Mouse (Mus musculus) embryonic facial prominence, embryonic 14.5 days (tissue): Measurements from ENCODE around the gene Tnfrsf14. TPM values are rescaled to one million over a fixed set of nuclear protein-coding genes. Genes with fewer than 3 reads are reported as not detected.

Source experiments
- ATAC-seq: fragments of 200-750 bp; cut with Nextera tagmentation; 2 replicates; pipeline ENCODE4 v1.8.0; 2017; ENCODE audit warnings: low read depth, moderate number of reproducible peaks, moderate TSS enrichment
- DNase-seq: peaks from one replicate; pipeline ENCODE4 v3.0.0-alpha.2; 2015; ENCODE audit warnings: low spot score
- H3K27ac ChIP-seq: fragments of 300-500 bp; sonication (generic); replicated peaks from 2 replicates; pipeline ENCODE4 v1.5.1; 2014; ENCODE audit warnings: low read depth, mild to moderate bottlenecking, low read length, moderate library complexity
- H3K27me3 ChIP-seq: fragments of 300-500 bp; sonication (generic); replicated peaks from 2 replicates; pipeline ENCODE4 v1.6.1; 2014; ENCODE audit warnings: low read length; ENCODE audit not compliant: control insufficient read depth, insufficient read depth
- H3K36me3 ChIP-seq: fragments of 300-500 bp; sonication (generic); 2 replicates; pipeline ENCODE4 v1.6.1; 2014; ENCODE audit warnings: low read length, mixed read lengths; ENCODE audit not compliant: control insufficient read depth, insufficient read depth
- H3K4me1 ChIP-seq: fragments of 300-500 bp; sonication (generic); 2 replicates; pipeline ENCODE4 v1.6.1; 2014; ENCODE audit warnings: antibody characterized with exemption, low read length; ENCODE audit not compliant: control insufficient read depth, insufficient read depth
- H3K4me2 ChIP-seq: fragments of 300-500 bp; sonication (generic); 2 replicates; pipeline ENCODE4 v1.6.1; 2014; ENCODE audit warnings: low read depth, mild to moderate bottlenecking, low read length, moderate library complexity, mixed read lengths
- H3K4me3 ChIP-seq: fragments of 300-500 bp; sonication (generic); 2 replicates; pipeline ENCODE4 v1.5.1; 2014; ENCODE audit warnings: low read depth, mild to moderate bottlenecking, low read length
- H3K9ac ChIP-seq: fragments of 300-500 bp; sonication (generic); 2 replicates; pipeline ENCODE4 v1.6.1; 2014; ENCODE audit warnings: low read depth, mild to moderate bottlenecking, low read length, moderate library complexity, mixed read lengths
- H3K9me3 ChIP-seq: fragments of 300-500 bp; sonication (generic); 2 replicates; pipeline ENCODE4 v1.6.1; 2016; ENCODE audit warnings: low read length; ENCODE audit not compliant: control insufficient read depth
- WGBS: fragments of 180-500 bp; shearing (Covaris S2); extraction: QIAGEN DNeasy Blood & Tissue Kit; methylation state at CpG from one replicate; pipeline ENCODE4 v1.1.7; 2014; 5-methylcytosine and 5-hydroxymethylcytosine counted together
- polyA plus RNA-seq: library from polyadenylated mRNA; unstranded; fragments of >200 nt; fragmentation: Nextera tagmentation; extraction: Ambion mirVana; gene quantifications from 2 replicates; pipeline ENCODE4 v1.2.1, GENCODE M21; 2014

Gene Tnfrsf14
- polyA plus RNA-seq, 1 experiment from 2014 or later = 1.3 TPM

GRCm38 (mm10) chr4:154902371-154902770 lies 26.0 kb downstream of the Tnfrsf14 start:
- Histone ChIP-seq H3K36me3 (no peaks in the 10 kb centered on the region), H3K4me2 (no peak overlapping the region), H3K9ac (no peak overlapping the region), H3K27ac (no peak overlapping the region), H3K4me1 (peaks cover 12% of the 10 kb centered on the region), H3K27me3 (no peaks in the 10 kb centered on the region), H3K9me3 (no peaks in the 10 kb centered on the region), H3K4me3 (no peak overlapping the region)
- DNase-seq (no peak), ATAC-seq (no peak)
- WGBS = 79% methylated on average over 2 of the region's 2 CpGs

- peaks cover 9% of the 10 kb centered on the region for H3K4me1 ChIP-seq
- H3K27ac ChIP-seq = peak within 1 kb of the TSS; percentile 39
- no peaks in the 10 kb centered on the region for H3K9me3 ChIP-seq
- WGBS = 5% methylated on average over 35 of the region's 43 CpGs
- ATAC-seq (peak; percentile 96), DNase-seq (peak; percentile 97)
- H3K9ac ChIP-seq = peak within 1 kb of the TSS; percentile 69
- peak within 1 kb of the TSS; percentile 56 for H3K4me3 ChIP-seq
- H3K27me3 ChIP-seq = no peaks in the 10 kb centered on the region
- H3K36me3 ChIP-seq = no peaks in the 10 kb centered on the region; the same call in 1 of the 2 replicates
- H3K4me2 ChIP-seq = peak within 1 kb of the TSS; percentile 89
Measured at GRCm38 (mm10) chr4:154898506-154899446, 29.6 kb downstream of the Tnfrsf14 start, which contains the start of gene Fam213b. Fam213b (minus strand) TSS chr4:154899135.

DNA sequence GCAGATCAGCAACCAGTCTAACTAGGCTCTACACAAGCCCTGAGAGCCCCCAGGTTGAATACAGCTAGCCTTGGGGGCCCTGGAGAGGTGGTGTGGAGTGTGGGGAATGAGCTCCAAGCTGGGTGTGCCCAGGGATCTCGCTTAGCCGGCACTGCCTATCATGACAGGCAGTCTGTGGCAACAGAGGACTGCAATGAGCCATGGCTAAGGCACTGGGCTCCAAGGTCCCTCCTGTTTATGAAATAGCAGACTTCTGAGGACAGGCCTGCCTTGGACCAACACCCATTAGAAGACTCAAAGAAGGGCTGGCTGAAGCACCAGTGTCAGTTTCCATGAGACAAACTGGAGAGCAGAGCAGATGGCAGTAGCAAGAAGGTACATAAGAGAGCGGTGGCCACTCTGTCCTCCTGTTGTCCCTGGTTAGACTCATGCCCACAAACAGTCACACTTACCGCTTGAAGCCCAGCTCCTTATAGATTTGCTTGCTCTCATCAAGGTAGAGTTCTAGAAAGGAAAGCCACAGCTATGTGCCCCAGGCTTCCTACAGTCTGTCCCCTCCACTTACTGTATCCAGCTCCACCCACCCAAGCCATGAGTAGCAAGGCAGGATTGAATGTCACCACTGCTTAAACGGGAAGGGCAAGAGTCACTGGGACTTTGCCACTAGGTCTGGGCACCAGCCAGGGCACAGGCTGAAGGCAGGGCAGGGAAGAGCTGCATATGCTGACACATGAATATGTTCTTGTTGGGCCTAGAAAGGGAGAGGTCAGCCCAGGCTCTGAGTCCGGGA lies 30.5 kb downstream of the Tnfrsf14 start:
- H3K9ac ChIP-seq = peak overlapping the region; percentile 69
- 62% methylated on average over 6 of the region's 6 CpGs for WGBS
- peaks cover 9% of the 10 kb centered on the region for H3K4me1 ChIP-seq
- no peak for ATAC-seq
- peak overlapping the region; percentile 56 for H3K4me3 ChIP-seq
- peak overlapping the region; percentile 89 for H3K4me2 ChIP-seq
- no peak overlapping the region for H3K27ac ChIP-seq
- no peak for DNase-seq
- H3K9me3 ChIP-seq = no peaks in the 10 kb centered on the region
- H3K27me3 ChIP-seq = no peaks in the 10 kb centered on the region; the same call in 1 of the 2 replicates
- no peaks in the 10 kb centered on the region; the same call in 1 of the 2 replicates for H3K36me3 ChIP-seq

DNA sequence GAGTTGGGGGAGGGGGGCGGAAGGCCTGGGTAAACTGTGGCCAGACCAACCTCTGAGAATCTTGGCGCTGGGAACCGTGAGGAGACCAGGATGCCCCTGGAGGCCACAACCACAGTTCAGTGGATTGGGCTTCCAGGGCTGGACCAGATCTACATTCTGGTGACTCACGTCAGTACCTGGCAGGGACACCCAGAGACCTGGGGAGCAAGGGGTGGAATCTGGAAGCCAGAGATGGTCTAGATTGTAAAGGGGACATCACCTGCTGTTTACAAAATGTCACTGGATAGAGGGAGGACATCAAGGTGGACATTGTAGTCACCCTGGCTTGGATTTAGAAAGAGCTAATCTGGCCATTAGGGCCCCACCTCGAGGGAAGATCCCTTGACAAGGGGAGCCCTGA lies 32.8 kb downstream of the Tnfrsf14 start:
- H3K4me1 ChIP-seq = peaks cover 9% of the 10 kb centered on the region
- no peak overlapping the region for H3K4me2 ChIP-seq
- ATAC-seq = no peak
- no peak for DNase-seq
- WGBS = 78% methylated on average over 5 of the region's 5 CpGs
- H3K27ac ChIP-seq = no peak overlapping the region
- H3K4me3 ChIP-seq = no peak overlapping the region
- H3K27me3 ChIP-seq = no peaks in the 10 kb centered on the region; the same call in 1 of the 2 replicates
- no peaks in the 10 kb centered on the region; the same call in 1 of the 2 replicates for H3K36me3 ChIP-seq
- no peak overlapping the region for H3K9ac ChIP-seq
- no peaks in the 10 kb centered on the region for H3K9me3 ChIP-seq

GRCm38 (mm10) chr4:154890887-154891286 lies 37.5 kb downstream of the Tnfrsf14 start:
- 90% methylated on average over 14 of the region's 14 CpGs for WGBS
- Histone ChIP-seq H3K27me3 (no peaks in the 10 kb centered on the region; the same call in 1 of the 2 replicates), H3K4me3 (no peak overlapping the region), H3K4me1 (no peaks in the 10 kb centered on the region), H3K9ac (no peak overlapping the region), H3K27ac (no peak overlapping the region), H3K36me3 (no peaks in the 10 kb centered on the region), H3K9me3 (no peaks in the 10 kb centered on the region), H3K4me2 (no peak overlapping the region)
- DNase-seq = no peak
- ATAC-seq = no peak

GRCm38 (mm10) chr4:154887593-154888250 lies 40.6 kb downstream of the Tnfrsf14 start:
- H3K4me2 ChIP-seq = no peak overlapping the region
- H3K36me3 ChIP-seq = no peaks in the 10 kb centered on the region
- WGBS = 85% methylated on average over 15 of the region's 15 CpGs
- H3K27ac ChIP-seq = no peak overlapping the region
- no peaks in the 10 kb centered on the region for H3K4me1 ChIP-seq
- no peaks in the 10 kb centered on the region for H3K9me3 ChIP-seq
- ATAC-seq (no peak), DNase-seq (no peak)
- H3K9ac ChIP-seq = no peak overlapping the region
- no peak overlapping the region for H3K4me3 ChIP-seq
- H3K27me3 ChIP-seq = no peaks in the 10 kb centered on the region

GRCm38 (mm10) chr4:154886876-154887592 lies 41.3 kb downstream of the Tnfrsf14 start:
- Histone ChIP-seq H3K27ac (no peak overlapping the region), H3K4me1 (no peaks in the 10 kb centered on the region), H3K4me2 (no peak overlapping the region), H3K9me3 (no peaks in the 10 kb centered on the region), H3K36me3 (no peaks in the 10 kb centered on the region), H3K27me3 (no peaks in the 10 kb centered on the region), H3K9ac (no peak overlapping the region), H3K4me3 (no peak overlapping the region)
- DNase-seq = peak; percentile 35
- peak; percentile 51 for ATAC-seq
- 59% methylated on average over 12 of the region's 13 CpGs for WGBS

DNA sequence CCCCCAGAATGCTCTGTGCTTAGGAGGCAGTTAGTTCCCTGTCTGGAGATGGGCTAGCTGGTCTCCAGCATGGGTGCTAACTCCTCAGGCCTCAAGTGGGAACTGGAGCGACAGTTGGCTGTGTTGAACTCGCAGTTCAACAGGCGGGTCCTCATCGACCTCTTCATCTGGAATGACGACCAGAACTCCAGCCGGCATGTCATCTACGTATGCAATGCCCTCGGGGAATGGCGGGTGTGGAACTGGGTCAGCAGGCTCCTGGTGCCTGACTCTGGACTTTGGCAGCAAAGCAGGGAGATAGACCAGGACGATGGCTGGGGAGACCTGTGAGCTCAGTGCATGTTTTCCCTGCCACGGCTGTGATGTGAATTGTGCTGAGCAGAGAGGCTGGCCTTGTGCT lies 42.9 kb downstream of the Tnfrsf14 start:
- Histone ChIP-seq H3K4me2 (no peak overlapping the region), H3K9ac (no peak overlapping the region), H3K27ac (no peak overlapping the region), H3K4me1 (no peaks in the 10 kb centered on the region), H3K9me3 (no peaks in the 10 kb centered on the region), H3K27me3 (no peaks in the 10 kb centered on the region), H3K4me3 (no peak overlapping the region), H3K36me3 (no peaks in the 10 kb centered on the region)
- DNase-seq = no peak
- WGBS = 72% methylated on average over 11 of the region's 11 CpGs
- no peak for ATAC-seq
